Mouse (Mus musculus) embryonic facial prominence, embryonic 15.5 days (tissue): ENCODE measurements around the gene Dagla. TPM values are rescaled to one million over a fixed set of nuclear protein-coding genes. Genes with fewer than 3 reads are reported as not detected.
A peak's percentile ranks its signal among the peaks of the same experiment; 100 is the strongest.

ENCODE experiments used
- ATAC-seq: fragments of 200-750 bp; cut with Nextera tagmentation; 2 replicates; pipeline ENCODE4 v1.8.0; 2017; ENCODE audit warnings: low read depth, moderate TSS enrichment; ENCODE audit not compliant: insufficient number of reproducible peaks, low FRiP score, low TSS enrichment
- H3K27ac ChIP-seq: fragments of 300-500 bp; sonication (generic); replicated peaks from 2 replicates; pipeline ENCODE4 v1.5.1; 2015; ENCODE audit warnings: mild to moderate bottlenecking, inconsistent platforms
- H3K27me3 ChIP-seq: fragments of 300-500 bp; sonication (generic); 2 replicates; pipeline ENCODE4 v1.6.1; 2015; ENCODE audit warnings: inconsistent platforms
- H3K36me3 ChIP-seq: fragments of 300-500 bp; sonication (generic); 2 replicates; pipeline ENCODE4 v1.6.1; 2015; ENCODE audit warnings: mild to moderate bottlenecking, inconsistent platforms
- H3K4me1 ChIP-seq: fragments of 300-500 bp; sonication (generic); 2 replicates; pipeline ENCODE4 v1.6.1; 2015; ENCODE audit warnings: inconsistent platforms
- H3K4me2 ChIP-seq: fragments of 300-500 bp; sonication (generic); replicated peaks from 2 replicates; pipeline ENCODE4 v1.6.1; 2015; ENCODE audit warnings: mild to moderate bottlenecking, inconsistent platforms
- H3K4me3 ChIP-seq: fragments of 300-500 bp; sonication (generic); replicated peaks from 2 replicates; pipeline ENCODE4 v1.5.1; 2015; ENCODE audit warnings: mild to moderate bottlenecking, inconsistent platforms
- H3K9ac ChIP-seq: fragments of 300-500 bp; sonication (generic); 2 replicates; pipeline ENCODE4 v1.6.1; 2015; ENCODE audit warnings: inconsistent platforms
- H3K9me3 ChIP-seq: fragments of 300-500 bp; sonication (generic); replicated peaks from 2 replicates; pipeline ENCODE4 v1.6.1; 2016; ENCODE audit warnings: inconsistent platforms
- WGBS: fragments of 180-500 bp; shearing (Covaris S2); methylation state at CpG from one replicate; pipeline ENCODE4 v1.1.7; 2015; 5-methylcytosine and 5-hydroxymethylcytosine counted together
- polyA plus RNA-seq: library from polyadenylated mRNA; unstranded; fragments of >200 nt; fragmentation: Nextera tagmentation; extraction: Ambion mirVana; gene quantifications from 2 replicates; pipeline ENCODE4 v1.2.1, GENCODE M21; 2015

The Dagla gene
- polyA plus RNA-seq, 1 experiment from 2014 or later, result 2.8 TPM

- no peaks in the 10 kb centered on the region for H3K9me3 ChIP-seq
- no peaks in the 10 kb centered on the region for H3K36me3 ChIP-seq
- H3K4me2 ChIP-seq, result no peak overlapping the region
- ATAC-seq, result no peak
- H3K27me3 ChIP-seq, result no peaks in the 10 kb centered on the region
- no peak overlapping the region for H3K4me3 ChIP-seq
- H3K27ac ChIP-seq, result no peak overlapping the region
- 43% methylated on average over 3 of the region's 3 CpGs for WGBS
- H3K4me1 ChIP-seq, result no peaks in the 10 kb centered on the region
- no peak overlapping the region for H3K9ac ChIP-seq
Observed at GRCm38 (mm10) chr19:10219108-10219507, 85.6 kb downstream of the Dagla start.

- Histone ChIP-seq H3K27ac (no peak overlapping the region), H3K9ac (no peak overlapping the region), H3K4me3 (no peak overlapping the region), H3K9me3 (no peaks in the 10 kb centered on the region), H3K27me3 (no peaks in the 10 kb centered on the region), H3K36me3 (peaks cover 17% of the 10 kb centered on the region; the same call in 1 of the 2 replicates), H3K4me1 (no peaks in the 10 kb centered on the region), H3K4me2 (no peak overlapping the region)
- 64% methylated on average over 8 of the region's 8 CpGs for WGBS
- no peak for ATAC-seq
Observed at GRCm38 (mm10) chr19:10216101-10216500, 88.6 kb downstream of the Dagla start.

DNA sequence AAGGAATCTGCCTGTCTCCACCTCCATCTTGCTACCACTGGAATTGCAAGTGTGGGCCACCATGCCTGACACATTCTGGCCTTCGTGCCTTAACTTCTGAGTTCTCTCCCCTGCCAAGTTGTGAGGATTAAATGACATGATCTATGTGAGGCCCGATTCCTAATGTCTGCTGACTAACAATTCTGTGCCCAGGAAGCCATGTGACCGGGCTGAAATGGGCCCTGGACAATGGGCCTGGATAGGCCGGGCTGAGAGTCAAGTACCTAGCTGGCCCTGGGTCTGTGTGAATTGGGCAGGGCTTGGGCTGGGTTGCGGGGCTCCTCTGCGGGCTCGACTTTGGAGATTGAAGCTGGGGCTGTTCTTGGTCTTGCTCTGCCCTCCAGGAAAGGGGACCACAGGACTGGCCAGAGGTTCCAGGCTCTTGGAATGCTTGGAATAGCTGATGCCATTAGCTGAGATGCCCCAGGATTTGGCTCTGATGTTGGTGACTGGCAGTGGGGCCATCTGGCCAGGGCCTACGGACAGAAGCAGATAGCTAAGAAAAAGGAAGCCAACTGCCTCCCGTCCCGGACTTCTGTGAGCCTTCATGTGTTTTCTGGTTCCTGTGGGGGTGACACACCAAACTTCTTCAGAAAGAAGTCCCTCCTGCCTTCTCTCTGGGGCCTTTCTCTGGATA, 90.7 kb downstream of the Dagla start:
- Histone ChIP-seq H3K4me2 (no peak overlapping the region), H3K9me3 (no peaks in the 10 kb centered on the region), H3K27me3 (no peaks in the 10 kb centered on the region), H3K4me1 (no peaks in the 10 kb centered on the region), H3K9ac (no peak overlapping the region), H3K36me3 (peaks cover 37% of the 10 kb centered on the region), H3K27ac (no peak overlapping the region), H3K4me3 (no peak overlapping the region)
- no peak for ATAC-seq
- 86% methylated on average over 10 of the region's 10 CpGs for WGBS

GRCm38 (mm10) chr19:10210885-10211284, 93.8 kb downstream of the Dagla start:
- no peaks in the 10 kb centered on the region for H3K9me3 ChIP-seq
- no peak overlapping the region for H3K4me3 ChIP-seq
- no peak overlapping the region for H3K27ac ChIP-seq
- ATAC-seq, result no peak
- H3K9ac ChIP-seq, result no peak overlapping the region
- H3K4me1 ChIP-seq, result no peaks in the 10 kb centered on the region
- H3K27me3 ChIP-seq, result no peaks in the 10 kb centered on the region
- WGBS, result 80% methylated on average over 4 of the region's 4 CpGs
- H3K4me2 ChIP-seq, result no peak overlapping the region
- H3K36me3 ChIP-seq, result peaks cover 63% of the 10 kb centered on the region

DNA sequence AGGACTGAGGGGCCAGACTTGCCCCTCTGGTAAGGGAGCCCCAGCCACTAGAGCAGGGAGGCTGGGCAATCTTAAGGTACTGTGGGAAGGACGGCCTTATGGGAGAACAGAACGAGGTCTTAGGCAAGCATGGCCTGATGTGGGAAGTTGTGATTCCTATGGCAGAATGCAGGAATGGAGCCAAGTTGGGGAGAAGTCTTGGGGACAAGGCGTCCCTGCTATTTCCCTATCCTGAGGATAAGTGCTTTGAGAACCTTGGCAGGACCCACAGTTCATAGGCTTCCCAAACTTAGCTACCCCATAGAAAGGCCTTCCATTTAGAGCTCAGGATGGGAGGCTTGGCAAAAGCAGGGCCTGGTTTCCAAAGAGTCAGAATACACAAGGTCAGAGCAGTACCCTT, 95.8 kb downstream of the Dagla start:
- ATAC-seq, result no peak
- H3K36me3 ChIP-seq, result peaks cover 63% of the 10 kb centered on the region
- H3K4me2 ChIP-seq, result no peak overlapping the region
- H3K9me3 ChIP-seq, result no peaks in the 10 kb centered on the region
- no peaks in the 10 kb centered on the region for H3K27me3 ChIP-seq
- H3K27ac ChIP-seq, result no peak overlapping the region
- H3K4me3 ChIP-seq, result no peak overlapping the region
- no peak overlapping the region for H3K9ac ChIP-seq
- peaks cover 9% of the 10 kb centered on the region for H3K4me1 ChIP-seq
- 82% methylated on average over 3 of the region's 3 CpGs for WGBS

DNA sequence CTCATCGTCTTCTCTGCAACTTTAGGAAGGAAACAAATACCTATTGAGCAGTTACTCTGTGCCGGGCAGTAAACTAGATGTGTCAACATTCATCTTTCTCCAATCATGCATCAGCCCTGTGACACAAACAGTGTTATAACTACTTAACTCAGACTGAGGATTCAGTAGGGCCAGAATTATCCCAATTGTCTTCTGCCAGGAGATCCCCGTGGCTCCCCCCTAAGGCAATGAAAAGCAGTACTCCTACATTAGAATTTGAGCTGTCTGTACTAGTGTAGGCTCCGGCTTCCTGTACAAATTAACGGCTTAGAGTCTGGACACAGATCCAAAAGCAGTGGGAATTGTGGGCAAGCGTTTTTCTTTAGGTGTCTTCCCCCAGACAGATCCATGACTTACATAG, 99.6 kb downstream of the Dagla start:
- Histone ChIP-seq H3K9ac (peak overlapping the region; percentile 93), H3K4me1 (peaks cover 19% of the 10 kb centered on the region), H3K9me3 (no peaks in the 10 kb centered on the region), H3K27me3 (no peaks in the 10 kb centered on the region), H3K4me2 (peak overlapping the region; percentile 71), H3K27ac (no peak overlapping the region), H3K4me3 (peak overlapping the region; percentile 96), H3K36me3 (peaks cover 50% of the 10 kb centered on the region)
- no peak for ATAC-seq
- WGBS, result 57% methylated on average over 6 of the region's 6 CpGs

- Histone ChIP-seq H3K4me2 (peak overlapping the region; percentile 71), H3K9ac (peak overlapping the region; percentile 93), H3K9me3 (no peaks in the 10 kb centered on the region), H3K4me3 (peak overlapping the region; percentile 96), H3K27me3 (no peaks in the 10 kb centered on the region), H3K27ac (peak overlapping the region; percentile 91), H3K36me3 (peaks cover 51% of the 10 kb centered on the region), H3K4me1 (peaks cover 19% of the 10 kb centered on the region)
- ATAC-seq, result no peak
- WGBS, result 3% methylated on average over 5 of the region's 5 CpGs
Observed at GRCm38 (mm10) chr19:10204616-10205001, 100.1 kb downstream of the Dagla start.

GRCm38 (mm10) chr19:10203848-10204615, 100.6 kb downstream of the Dagla start, which contains the start of the genes Tmem258 and Fen1:
Tmem258 (plus strand) TSS chr19:10204014.
Fen1 (minus strand) TSS chr19:10204169.
- under 1% methylated on average over 40 of the region's 40 CpGs for WGBS
- Histone ChIP-seq H3K4me1 (peaks cover 19% of the 10 kb centered on the region), H3K4me2 (peak within 1 kb of the TSS; percentile 71), H3K4me3 (peak within 1 kb of the TSS; percentile 96), H3K36me3 (peaks cover 51% of the 10 kb centered on the region), H3K27me3 (no peaks in the 10 kb centered on the region), H3K9ac (peak within 1 kb of the TSS; percentile 93), H3K9me3 (no peaks in the 10 kb centered on the region), H3K27ac (peak within 1 kb of the TSS; percentile 91)
- ATAC-seq, result peak; percentile 89

GRCm38 (mm10) chr19:10203146-10203847, 101.4 kb downstream of the Dagla start:
- Histone ChIP-seq H3K4me2 (peak overlapping the region; percentile 71), H3K9me3 (no peaks in the 10 kb centered on the region), H3K27ac (peak overlapping the region; percentile 91), H3K9ac (peak overlapping the region; percentile 93), H3K36me3 (peaks cover 45% of the 10 kb centered on the region), H3K4me1 (peaks cover 19% of the 10 kb centered on the region), H3K27me3 (no peaks in the 10 kb centered on the region), H3K4me3 (peak overlapping the region; percentile 96)
- ATAC-seq, result 0 out of 2 replicates have a peak, but pooled peaks have one; percentile 1
- WGBS, result 1% methylated on average over 23 of the region's 23 CpGs

GRCm38 (mm10) chr19:10198723-10199122, 106.0 kb downstream of the Dagla start:
- Histone ChIP-seq H3K4me1 (peaks cover 10% of the 10 kb centered on the region), H3K4me2 (no peak overlapping the region), H3K27me3 (no peaks in the 10 kb centered on the region), H3K4me3 (no peak overlapping the region), H3K9me3 (no peaks in the 10 kb centered on the region), H3K27ac (no peak overlapping the region), H3K9ac (no peak overlapping the region), H3K36me3 (peaks cover 49% of the 10 kb centered on the region)
- no peak for ATAC-seq
- WGBS, result 25% methylated on average over 3 of the region's 3 CpGs

GRCm38 (mm10) chr19:10198286-10198685, 106.4 kb downstream of the Dagla start:
- ATAC-seq, result no peak
- WGBS, result 68% methylated on average over 2 of the region's 2 CpGs
- H3K36me3 ChIP-seq, result peaks cover 54% of the 10 kb centered on the region

More at GRCm38 (mm10) chr19:10198286-10198685, 106.4 kb downstream of the Dagla start:
- Histone ChIP-seq H3K27me3 (no peaks in the 10 kb centered on the region), H3K4me1 (peaks cover 8% of the 10 kb centered on the region), H3K4me3 (no peak overlapping the region), H3K4me2 (no peak overlapping the region), H3K27ac (no peak overlapping the region), H3K9me3 (no peaks in the 10 kb centered on the region), H3K9ac (no peak overlapping the region)
